Mouse (Mus musculus) ovary, adult 18-20 months (tissue): ENCODE measurements around the gene Txn2.

Experiments used
- DNase-seq: peaks from one replicate; pipeline ENCODE4 v3.0.0; 2022; ENCODE audit warnings: low spot score, mixed read lengths

The Txn2 gene

DNA sequence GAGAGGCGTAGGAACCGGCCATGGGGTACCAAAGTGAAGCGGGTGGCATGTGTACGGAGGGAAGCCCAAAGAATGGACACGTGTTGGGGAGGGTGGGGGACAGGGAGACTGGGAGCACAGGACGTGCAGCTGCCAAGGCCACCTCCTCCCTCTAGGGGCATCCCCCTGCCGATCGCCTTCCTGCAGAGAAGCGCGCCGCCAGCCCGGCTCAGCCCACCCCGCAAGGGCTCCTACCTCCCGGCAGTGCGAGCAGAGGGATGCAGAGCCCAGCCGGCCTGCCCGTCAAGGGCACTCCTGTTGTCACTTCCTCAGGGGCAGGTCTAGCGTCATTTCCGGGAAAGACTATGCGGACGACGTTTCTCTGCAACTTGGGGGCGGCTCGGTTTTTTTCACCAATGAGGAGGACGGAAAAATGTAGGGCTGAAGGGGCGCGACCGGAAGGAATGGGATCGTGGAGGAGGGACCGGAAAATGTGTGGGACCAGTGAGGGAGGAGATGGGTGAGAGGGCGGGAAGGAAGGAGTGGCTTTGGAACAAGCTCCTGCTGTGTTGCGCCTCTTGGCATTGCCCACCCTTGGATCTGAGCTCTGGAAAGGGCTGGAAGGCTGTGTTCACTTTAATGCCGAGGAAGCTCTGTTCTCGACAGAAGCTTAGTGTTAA is at the start of gene Txn2:
Txn2 (minus strand) TSS at position 334 of the 659 bp plus-strand sequence.
- DNase-seq: peak; percentile 97

DNA sequence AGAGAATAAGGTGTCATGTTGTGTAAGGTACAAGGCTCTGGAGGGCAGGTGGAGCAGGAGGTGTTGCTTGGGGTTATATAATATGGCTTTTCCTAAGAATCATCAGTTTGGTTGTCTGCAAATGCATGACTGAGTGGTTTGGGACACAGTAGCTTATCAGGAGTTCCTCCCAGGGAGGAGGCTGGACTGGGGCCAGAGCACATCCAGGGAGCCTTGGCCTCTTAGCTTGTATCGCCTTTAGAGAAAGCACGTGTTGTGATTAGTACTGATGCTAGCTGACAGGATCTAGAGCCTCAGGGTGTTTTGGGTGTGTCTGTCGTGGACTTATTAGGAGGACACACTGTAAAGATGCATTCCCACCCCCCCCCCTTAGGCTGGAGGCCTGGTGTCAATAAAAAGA is 48.9 kb upstream of the Txn2 start:
- no peak for DNase-seq

DNA sequence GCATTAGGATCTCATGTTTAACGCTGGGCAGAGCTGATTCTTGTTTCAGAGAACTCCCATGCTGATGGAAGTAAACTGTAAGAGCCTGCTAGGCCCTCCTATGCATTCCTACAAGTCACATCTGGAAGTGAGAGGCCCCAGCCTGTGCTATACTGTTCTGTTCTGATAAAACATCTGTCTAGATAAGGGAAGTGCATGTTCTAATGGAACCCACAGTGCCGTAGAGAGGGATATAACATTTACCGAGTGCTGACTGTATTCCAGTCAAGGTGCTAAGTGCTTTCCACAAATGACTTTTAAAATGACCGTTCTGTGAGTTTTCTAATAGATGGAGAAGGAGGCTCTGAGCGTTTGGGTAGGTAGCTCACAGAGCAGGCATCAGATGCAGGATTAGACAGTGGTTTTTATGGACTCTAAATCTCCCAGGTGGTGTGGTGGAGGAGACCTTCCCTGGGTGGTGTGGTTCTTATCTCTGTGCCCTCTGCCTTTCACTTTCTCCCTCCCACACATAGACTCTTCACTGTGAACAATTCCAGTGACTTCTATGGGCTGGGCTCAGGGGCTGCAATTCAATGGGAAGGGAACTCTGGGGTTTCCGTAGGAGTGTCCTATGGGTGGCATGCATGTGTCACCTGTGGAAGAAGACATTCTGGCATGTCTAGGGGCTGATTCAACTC is 45.5 kb upstream of the Txn2 start:
- DNase-seq: no peak

DNA sequence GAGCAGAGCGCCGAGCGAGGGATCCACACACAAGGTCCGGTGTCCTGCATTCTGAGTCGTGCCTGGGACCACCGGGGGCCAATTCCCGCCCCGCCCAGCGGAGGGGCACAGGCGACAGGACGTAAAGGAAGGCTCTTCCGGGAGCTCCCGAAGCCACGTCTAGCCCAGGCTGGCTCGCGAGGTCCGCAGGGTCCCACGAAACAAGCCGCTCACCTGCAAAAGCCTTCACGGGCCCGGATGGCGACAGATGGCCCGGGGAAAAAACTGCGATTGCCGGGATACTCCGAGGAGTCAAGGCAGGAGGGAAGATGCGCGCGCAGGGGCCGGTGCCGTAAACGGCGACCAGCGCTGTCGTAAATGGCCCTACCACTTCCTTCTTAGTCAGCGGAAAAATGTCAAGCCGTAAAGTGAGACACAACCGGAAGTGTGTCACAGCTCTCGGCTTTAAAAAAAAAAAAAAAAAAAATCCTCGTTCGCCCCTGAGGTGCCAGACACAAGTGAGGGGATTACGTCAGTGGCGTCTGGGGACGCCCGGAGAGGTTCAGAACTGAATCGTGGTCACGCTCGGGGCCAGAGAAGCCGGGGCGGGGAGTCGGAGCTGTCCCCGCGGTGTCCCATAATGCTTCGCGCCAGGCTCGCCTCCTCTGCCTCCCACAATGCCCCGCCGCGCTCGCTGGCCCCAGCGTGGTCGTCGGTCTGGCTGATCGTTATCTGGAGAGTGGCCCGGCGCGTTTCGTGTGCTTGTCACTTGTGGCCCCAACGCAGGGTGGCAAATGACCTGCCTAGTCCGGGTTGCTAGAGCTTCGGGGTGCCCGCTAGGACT is 41.9 kb upstream of the Txn2 start, which contains the start of gene Eif3d:
Eif3d (minus strand) TSS at position 344 of the 823 bp plus-strand sequence.
- peak; percentile 91 for DNase-seq

DNA sequence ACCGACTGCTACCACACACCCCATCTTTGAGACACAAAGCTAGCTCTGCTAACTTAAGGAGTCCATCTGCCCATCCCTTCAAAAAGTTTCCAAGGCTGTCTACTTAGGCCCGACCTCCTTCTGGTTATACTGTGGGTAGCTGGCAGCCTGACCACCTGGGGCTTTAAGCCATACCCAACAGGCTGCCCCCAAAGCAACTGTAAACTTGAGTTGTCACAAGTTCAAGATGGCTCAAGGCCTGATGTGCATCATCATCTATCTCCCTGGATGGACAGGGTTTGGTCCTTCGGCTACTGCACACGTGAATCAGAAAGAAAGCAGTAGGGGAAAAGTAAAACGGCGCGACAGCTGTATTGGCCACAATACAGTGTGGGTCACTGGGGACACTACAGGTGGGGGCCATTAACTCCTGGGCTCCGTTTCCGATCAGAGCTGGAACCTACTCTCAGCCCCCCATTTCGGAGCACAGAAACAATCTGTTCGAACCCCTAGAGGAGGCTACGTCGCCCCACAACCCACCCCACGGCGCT is 41.2 kb upstream of the Txn2 start:
- DNase-seq: no peak

DNA sequence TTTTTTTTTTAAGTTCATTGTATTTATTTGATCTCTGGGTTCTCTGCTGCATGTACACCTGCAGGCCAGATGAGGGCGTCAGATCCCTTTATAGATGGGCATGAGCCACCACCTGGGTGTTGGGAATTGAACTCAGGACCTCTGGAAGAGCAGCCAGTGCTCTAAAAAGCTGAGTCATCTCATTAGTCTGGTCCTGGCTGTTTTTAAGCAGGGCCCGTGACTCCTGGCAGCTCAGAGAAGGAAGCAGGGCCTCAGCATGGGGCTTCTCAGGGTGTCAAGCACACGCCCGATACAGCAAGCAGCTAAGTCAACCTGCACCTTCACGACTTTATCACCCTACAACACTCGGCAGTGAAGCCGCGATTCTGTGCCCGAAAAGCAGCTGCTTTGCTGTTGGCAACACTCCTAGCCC is 36.3 kb upstream of the Txn2 start:
- no peak for DNase-seq

DNA sequence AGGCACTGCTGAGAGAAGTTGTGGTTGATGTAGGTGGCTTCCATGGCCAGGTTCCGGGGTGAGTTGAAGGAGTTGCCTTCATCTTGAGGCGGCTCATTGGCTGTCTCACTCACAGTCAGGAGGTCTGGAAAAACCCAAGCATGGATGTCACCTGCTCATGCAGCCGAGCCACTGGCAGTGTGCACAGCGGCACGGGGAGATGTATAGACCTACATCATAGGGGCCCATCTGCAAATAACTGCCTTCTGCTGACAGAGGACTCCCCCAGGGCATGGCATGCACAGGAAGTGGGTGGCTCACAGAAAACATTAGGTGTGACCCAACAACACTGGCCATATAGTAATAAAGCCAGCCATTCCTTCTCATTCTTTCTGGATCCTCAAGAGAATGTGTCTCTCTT is 33.6 kb upstream of the Txn2 start:
- no peak for DNase-seq

DNA sequence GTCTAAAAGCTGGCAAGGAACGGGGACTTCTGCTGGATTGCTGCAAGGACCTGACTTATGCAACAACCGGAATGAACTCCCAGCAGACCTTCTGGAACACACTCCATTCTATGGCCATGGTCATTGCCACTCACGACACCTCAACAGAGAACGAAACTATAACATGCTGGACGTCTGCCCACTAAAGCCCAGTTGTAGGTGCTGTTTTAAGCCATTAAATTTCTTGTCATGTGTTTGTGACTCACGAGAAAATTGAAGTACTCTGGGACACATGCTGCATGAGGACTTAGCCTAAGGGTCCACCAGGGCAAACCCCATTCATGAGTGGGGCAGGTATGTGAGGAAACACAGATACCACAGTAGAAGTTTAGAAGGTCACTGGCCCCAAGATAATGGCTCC is 31.9 kb upstream of the Txn2 start:
- DNase-seq: no peak

DNA sequence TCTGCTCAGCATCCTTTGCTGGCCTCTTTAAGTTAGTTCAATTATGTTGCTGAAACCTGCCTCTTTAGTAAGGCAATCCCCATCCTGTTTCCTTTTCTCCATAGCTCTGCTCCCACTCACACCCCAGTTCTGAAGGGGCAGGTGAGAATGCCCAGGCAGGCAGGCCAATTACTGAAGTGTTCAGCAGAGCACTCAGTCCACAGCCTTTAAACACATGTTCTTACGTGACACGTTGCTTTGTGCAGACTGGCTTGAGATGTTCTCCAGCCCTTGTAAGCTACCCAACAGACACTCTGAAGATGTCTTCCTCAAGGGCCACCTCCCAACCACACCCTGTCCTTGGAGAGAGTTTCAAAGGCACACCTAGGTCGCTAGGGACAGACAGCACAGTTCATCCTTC is 29.3 kb upstream of the Txn2 start:
- no peak for DNase-seq

DNA sequence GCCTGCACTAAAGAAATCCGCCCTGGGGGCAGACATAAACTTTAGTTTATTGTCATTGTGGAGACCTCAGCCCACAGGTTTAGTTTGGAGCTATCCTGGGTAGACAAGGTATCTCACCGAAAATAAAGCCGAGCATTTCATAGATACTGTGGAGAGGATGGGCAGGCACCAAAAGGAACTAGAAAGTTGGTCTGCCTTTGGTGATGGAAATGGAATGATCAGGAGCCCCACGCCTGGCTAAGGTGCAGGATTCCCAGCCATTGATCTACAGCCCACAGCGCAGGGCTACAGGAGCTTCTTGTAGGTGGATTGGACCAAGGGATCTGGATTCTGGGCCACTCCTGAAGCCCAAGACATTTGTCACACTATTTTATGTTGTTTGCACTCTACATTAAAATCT is 28.8 kb upstream of the Txn2 start:
- DNase-seq: no peak

DNA sequence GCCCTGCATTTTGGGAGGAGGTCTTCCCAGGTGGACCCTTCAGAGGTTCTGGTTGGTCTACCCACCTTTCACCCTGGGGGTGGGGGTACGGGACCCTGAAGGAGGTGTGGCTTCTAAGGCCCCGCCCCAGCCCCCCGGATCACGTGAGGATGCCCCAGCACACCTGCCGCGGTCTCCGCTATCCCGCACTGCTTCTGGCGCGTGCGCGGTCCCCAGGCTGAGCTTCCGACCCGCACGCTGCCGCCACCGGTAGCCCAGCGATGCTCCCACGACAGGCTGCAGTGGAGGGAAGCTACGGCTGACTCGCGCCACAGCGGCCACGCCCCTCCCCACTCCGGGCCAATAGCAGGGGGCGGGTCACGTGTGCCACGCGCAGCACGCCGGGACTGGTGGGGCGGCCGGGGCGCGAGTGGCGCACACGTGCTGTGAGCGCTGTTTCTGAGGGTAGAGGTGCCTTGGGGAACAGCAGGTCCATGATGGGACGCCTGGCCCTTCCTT is 27.6 kb upstream of the Txn2 start, which contains the start of gene Foxred2:
Foxred2 (minus strand) TSS at position 319 of the 498 bp plus-strand sequence.
- DNase-seq: peak; percentile 69

DNA sequence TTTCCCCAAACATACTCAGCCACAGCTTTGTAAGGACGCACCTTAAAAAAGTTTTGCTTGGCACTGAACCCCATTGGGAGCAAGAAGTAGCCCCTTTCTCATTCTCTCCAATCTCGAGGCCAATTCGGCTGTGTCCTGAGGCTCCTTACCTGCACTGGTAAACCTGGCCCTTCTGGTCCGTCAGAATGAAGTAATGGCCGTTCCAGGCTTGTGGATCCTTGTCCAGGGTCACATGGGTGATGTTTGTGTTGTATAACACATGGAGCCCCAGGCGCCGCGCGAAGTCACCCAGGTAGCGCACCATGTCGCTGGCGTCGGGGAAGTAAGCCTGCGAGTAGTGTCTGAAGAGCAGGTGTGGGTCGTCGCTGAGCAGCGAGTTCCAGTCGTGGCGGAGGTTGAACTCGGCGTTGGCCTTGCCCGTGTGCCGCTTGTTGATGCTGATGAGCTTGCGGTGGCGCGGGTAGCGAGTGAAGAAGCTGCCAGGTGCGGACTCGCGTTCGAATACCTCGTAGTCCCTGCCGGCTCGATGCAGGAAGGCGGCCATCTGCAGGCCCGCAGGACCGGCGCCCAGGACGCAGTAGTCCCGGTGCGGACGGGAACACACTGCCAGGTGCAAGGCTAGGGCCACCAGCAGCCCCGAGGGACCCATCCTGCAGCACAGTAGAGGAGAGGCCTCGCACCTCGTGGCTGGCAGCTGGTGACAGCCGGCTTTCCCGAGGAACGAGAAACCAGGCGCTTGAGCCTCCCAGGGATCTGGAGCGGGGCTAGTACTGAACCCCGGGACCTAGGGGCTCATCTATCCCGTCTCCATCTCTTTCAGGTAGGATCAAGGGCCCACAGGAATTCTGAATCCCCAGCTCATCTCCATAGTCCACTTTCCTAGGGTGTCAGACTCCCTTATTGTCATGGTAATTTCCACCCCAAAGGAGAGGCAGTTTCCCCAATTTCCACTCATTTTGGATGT is 26.9 kb upstream of the Txn2 start:
- no peak for DNase-seq

DNA sequence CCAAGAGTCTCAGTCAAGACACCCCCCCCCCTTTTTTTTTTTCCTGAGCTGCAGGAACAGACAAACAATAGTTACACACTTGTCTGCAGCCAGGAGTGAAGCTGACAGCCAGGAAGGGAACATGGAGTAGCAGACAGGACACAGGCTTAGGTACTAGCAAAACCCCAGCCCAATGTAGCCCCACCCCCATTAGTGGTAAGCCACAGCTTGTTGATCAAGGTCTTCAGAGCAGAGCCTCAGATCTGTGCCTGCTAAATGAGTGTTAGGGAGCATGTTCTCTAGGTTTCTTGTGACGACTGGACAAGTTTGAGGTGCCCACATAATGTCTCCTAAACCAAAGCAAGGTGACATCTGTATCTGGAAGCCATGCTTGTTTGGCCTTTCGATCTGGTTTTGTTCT is 25.6 kb upstream of the Txn2 start:
- DNase-seq: no peak

DNA sequence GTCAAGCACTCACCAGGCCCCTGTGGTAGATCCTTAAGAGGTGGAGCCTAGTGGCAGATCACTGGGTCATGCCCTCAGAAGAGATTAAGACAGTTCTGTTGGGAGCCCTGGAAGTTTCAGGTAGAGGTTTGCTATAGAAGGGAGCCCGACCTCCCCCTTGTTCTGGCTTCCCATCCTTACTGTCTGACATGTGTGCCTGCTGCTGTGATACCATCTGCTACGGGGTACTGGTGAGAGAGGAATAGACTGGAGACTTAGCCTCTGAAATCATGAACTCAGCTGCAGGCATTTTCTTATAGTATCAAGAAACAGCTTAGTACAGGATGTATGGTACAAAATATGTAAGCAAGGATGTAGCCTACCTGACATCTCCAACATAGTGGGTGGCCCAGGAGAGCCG is 24.1 kb upstream of the Txn2 start:
- no peak for DNase-seq

DNA sequence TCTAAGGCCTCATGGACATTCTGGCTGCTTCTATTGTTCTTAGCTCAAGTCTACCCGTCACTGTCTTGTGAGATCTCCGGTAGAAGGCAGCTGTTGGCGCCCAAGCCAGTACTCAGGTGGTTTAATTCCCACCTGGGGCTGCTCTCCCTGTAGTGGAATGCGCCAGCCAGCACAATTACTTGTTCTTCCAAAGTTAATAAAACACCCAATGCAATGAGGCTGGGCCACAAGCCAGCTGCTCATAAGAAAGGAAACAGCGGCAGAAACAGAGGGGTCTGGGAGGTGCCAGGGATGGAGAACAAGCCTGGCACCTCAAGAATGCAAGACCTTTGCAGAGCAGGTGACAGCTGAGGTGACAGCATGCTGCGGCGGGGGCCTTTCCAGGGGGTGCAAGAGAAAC is 20.3 kb upstream of the Txn2 start:
- no peak for DNase-seq

DNA sequence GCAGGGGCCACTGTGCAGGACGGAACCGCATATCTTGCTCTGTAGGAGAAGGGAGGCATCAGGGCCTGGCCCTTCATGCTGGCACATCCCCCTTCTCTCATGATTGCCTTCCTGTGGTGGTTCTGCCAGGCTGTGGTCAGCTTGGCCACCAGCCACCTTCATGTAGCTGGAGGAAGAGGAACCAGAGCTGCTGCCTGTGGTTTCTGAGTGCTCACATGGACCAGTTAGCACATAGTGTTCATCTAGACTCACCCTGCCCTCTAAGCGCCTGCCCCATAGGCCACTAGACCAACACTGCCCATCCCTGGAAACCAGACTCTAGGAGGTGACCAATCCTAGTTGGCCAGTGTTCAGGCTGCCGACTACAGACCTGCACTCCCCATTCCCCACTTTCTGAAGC is 16.9 kb upstream of the Txn2 start:
- DNase-seq: peak; percentile 17

DNA sequence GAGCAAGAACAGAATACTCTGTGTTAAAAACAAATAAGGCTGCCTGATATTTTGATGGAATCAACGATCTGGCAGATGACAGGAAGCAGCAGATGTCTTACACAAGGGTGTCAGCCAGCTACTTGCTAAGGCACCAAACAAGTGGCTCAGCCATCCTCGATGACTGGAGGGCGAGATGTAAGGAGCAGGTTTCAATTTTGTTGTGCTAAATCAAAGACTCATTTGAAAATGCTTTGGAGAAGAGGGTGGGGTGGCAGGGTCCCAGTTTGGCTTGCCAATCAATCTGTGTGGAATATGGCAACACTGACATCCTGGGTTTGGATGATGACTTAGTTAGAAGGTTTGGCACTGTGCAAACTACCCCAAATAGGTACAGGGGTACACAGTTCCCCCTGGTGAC is 12.8 kb upstream of the Txn2 start:
- DNase-seq: no peak

DNA sequence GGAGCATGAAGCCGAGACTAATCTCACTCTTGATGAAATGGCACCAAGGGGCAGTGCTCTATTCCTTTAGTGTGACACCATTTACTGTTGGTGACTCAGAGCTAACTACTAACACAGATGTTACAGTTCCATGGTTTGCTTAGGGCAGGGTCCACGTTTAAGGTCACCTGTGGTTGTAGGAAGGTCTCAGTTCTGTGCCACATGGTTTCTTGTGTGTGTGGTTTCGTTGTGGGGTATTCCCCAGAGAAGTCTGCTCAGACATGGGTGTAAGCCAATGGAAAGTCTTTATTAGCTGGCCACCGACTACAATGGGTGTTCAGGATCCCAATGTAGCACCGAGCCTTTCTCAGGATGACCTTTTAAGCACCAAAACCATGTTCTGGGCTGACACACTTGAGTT is 9.7 kb upstream of the Txn2 start:
- no peak for DNase-seq

DNA sequence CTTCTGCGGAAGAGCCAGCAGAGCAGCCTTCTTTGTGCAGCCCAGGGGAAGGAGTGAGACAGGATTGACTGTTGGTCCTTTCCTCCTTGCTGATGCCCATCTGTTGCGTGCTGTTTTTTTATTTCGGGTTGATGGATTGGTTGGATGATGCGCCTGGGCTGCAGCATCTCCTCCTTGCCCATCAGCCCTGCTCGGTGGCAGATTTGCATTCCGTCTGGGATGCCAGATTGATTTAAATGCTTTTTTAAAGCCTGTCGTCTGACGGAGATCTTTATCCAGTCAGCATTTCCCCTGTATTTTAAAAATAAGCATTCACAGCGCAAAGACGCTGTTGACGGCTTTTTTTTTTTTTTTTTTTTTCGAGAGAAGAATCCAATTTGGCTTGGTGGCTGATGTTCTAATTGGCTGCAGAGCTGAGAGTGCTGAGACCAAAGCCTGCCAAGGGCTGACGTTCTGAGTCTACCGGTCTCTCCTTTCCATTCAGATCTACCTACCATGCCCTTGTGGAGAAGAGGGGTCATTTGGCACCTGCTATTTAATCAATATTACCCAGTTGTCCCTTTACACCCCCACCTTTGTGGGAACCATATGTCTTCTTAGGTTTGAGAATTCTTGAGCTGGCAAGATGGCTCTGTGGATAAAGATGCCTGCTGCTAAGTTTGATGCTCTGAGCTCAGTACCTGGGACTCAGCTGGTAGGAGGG is 7.0 kb upstream of the Txn2 start:
- DNase-seq: no peak

DNA sequence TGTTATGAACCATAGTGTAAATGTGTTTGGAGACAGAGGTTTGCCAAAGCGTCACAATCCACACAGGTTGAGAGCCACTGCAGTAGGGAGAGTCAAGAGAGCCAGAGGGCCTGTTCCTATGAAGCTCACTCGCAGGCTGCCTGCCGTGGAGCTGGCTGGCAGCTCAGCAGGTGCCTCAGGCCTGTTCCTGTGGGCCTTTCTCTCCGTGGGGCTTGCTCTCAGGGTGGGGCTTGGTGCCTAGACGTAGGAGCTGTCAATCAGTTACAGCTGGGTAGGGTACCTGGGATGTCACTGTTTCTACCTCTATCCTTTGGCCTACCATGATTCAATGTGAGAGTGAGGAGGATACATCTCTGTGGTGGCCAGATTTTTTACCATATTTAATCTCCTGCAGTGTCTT is 6.2 kb upstream of the Txn2 start:
- no peak for DNase-seq

DNA sequence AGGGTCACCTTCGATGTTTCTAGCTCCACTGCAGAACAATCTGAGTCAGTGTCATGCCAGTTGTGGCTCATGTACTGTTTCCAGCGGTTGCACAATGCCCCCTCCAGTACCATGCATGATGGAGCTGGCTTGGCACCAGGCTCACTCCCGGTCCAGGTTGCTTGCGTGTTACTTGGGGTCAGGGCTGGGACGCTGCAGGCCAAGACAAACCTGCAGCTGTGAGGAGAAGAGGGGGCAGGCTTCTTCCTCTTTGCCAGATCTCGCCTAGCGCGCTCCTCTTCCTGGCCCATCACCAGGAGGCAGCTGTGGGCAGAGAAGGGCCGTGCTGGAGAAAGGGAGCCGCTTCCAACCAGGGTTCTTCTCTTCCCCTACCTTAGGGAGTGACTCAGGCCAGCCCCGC is 5.5 kb upstream of the Txn2 start:
- DNase-seq: no peak
